Mouse (Mus musculus) embryonic facial prominence, embryonic 11.5 days (tissue): Measurements from ENCODE around the gene Prmt7. TPM values are rescaled to one million over a fixed set of nuclear protein-coding genes. Genes with fewer than 3 reads are reported as not detected.

Source experiments
- ATAC-seq: fragments of 200-750 bp; cut with Nextera tagmentation; replicated peaks from 2 replicates; pipeline ENCODE4 v1.8.0; 2017; ENCODE audit warnings: low read depth; ENCODE audit not compliant: insufficient number of reproducible peaks, low FRiP score, low TSS enrichment
- DNase-seq: peaks from one replicate; pipeline ENCODE4 v3.0.0-alpha.2; 2015; ENCODE audit warnings: low spot score
- H3K27ac ChIP-seq: fragments of 300-500 bp; sonication (generic); replicated peaks from 2 replicates; pipeline ENCODE4 v1.5.1; 2014; ENCODE audit warnings: mild to moderate bottlenecking, low read depth, low read length, control low read depth
- H3K27me3 ChIP-seq: fragments of 300-500 bp; sonication (generic); 2 replicates; pipeline ENCODE4 v1.6.1; 2014; ENCODE audit warnings: mild to moderate bottlenecking, low read length, moderate library complexity, mixed read lengths; ENCODE audit not compliant: control insufficient read depth, insufficient read depth
- H3K36me3 ChIP-seq: fragments of 300-500 bp; sonication (generic); replicated peaks from 2 replicates; pipeline ENCODE4 v1.6.1; 2014; ENCODE audit warnings: low read depth, mild to moderate bottlenecking, low read length, moderate library complexity, mixed read lengths; ENCODE audit not compliant: control insufficient read depth, insufficient read depth
- H3K4me1 ChIP-seq: fragments of 300-500 bp; sonication (generic); 2 replicates; pipeline ENCODE4 v1.6.1; 2014; ENCODE audit warnings: low read length, mixed read lengths; ENCODE audit not compliant: control insufficient read depth, insufficient read depth
- H3K4me2 ChIP-seq: fragments of 300-500 bp; sonication (generic); 2 replicates; pipeline ENCODE4 v1.6.1; 2014; ENCODE audit warnings: low read depth, mild to moderate bottlenecking, control low read depth, low read length, moderate library complexity
- H3K4me3 ChIP-seq: fragments of 300-500 bp; sonication (generic); 2 replicates; pipeline ENCODE4 v1.5.1; 2014; ENCODE audit warnings: low read depth, low read length, control low read depth
- H3K9ac ChIP-seq: fragments of 300-500 bp; sonication (generic); replicated peaks from 2 replicates; pipeline ENCODE4 v1.6.1; 2014; ENCODE audit warnings: mild to moderate bottlenecking, control low read depth, low read length
- H3K9me3 ChIP-seq: fragments of 300-500 bp; sonication (generic); replicated peaks from 2 replicates; pipeline ENCODE4 v1.6.1; 2016; ENCODE audit warnings: mild to moderate bottlenecking, low read length, inconsistent platforms, mixed read lengths; ENCODE audit not compliant: control insufficient read depth
- WGBS: fragments of 180-500 bp; shearing (Covaris S2); extraction: QIAGEN DNeasy Blood & Tissue Kit; methylation state at CpG from one replicate; pipeline ENCODE4 v1.1.7; 2014; 5-methylcytosine and 5-hydroxymethylcytosine counted together
- polyA plus RNA-seq: library from polyadenylated mRNA; unstranded; fragments of >200 nt; fragmentation: Nextera tagmentation; extraction: Ambion mirVana; gene quantifications from 2 replicates; pipeline ENCODE4 v1.2.1, GENCODE M21; 2014

Gene Prmt7
- polyA plus RNA-seq, 1 experiment from 2014 or later, result 62.7 TPM

DNA sequence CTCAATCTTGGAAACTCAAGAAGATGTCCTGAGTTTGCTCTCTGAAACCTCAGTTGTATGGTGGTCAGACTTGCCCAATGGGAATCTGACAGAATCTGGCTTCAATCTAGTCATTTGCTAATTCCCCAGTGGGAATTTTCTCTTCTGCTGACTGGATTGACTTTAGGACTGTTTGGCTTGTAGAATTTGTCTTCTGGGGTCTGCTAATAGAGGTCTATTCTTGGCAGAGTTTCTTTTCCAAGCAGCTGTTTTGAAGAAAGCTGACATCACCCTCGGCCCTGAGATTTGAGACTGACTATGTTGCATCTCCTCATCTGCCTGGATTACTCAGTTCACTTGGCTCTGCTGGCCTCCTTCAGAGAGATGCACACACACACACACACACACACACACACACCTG, 88.1 kb downstream of the Prmt7 start:
- no peak overlapping the region for H3K27ac ChIP-seq
- no peak overlapping the region for H3K4me2 ChIP-seq
- no peaks in the 10 kb centered on the region for H3K4me1 ChIP-seq
- H3K4me3 ChIP-seq, result no peak overlapping the region
- no peaks in the 10 kb centered on the region for H3K27me3 ChIP-seq
- no peak for DNase-seq
- H3K9me3 ChIP-seq, result no peaks in the 10 kb centered on the region
- no peaks in the 10 kb centered on the region for H3K36me3 ChIP-seq
- no peak for ATAC-seq
- H3K9ac ChIP-seq, result no peak overlapping the region
- WGBS, result 85% methylated on average over 1 of the region's 1 CpGs

DNA sequence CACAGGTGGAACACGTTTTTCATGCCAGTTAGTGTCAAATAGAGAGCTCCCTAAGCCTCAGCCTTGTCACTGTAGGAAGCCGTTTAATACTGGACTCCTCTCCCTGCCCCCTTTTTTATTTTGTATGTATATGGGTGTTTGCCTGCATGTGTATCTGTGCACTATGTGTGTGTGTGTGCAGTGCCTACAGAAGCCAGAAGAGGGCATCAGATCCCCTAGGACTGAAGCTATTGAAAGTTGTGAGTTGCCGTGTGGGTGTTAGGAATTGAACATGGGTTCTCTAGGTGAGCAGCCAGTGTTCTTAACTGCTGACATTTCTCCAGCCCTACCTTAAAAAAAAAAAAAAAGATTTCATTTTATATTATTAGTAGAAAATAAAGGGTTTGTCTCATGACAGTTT, 89.0 kb downstream of the Prmt7 start:
- Histone ChIP-seq H3K4me3 (no peak overlapping the region), H3K9ac (no peak overlapping the region), H3K4me1 (no peaks in the 10 kb centered on the region), H3K36me3 (no peaks in the 10 kb centered on the region), H3K27me3 (no peaks in the 10 kb centered on the region), H3K4me2 (no peak overlapping the region), H3K9me3 (no peaks in the 10 kb centered on the region), H3K27ac (no peak overlapping the region)
- no peak for DNase-seq
- no peak for ATAC-seq
- 90% methylated on average over 3 of the region's 3 CpGs for WGBS

DNA sequence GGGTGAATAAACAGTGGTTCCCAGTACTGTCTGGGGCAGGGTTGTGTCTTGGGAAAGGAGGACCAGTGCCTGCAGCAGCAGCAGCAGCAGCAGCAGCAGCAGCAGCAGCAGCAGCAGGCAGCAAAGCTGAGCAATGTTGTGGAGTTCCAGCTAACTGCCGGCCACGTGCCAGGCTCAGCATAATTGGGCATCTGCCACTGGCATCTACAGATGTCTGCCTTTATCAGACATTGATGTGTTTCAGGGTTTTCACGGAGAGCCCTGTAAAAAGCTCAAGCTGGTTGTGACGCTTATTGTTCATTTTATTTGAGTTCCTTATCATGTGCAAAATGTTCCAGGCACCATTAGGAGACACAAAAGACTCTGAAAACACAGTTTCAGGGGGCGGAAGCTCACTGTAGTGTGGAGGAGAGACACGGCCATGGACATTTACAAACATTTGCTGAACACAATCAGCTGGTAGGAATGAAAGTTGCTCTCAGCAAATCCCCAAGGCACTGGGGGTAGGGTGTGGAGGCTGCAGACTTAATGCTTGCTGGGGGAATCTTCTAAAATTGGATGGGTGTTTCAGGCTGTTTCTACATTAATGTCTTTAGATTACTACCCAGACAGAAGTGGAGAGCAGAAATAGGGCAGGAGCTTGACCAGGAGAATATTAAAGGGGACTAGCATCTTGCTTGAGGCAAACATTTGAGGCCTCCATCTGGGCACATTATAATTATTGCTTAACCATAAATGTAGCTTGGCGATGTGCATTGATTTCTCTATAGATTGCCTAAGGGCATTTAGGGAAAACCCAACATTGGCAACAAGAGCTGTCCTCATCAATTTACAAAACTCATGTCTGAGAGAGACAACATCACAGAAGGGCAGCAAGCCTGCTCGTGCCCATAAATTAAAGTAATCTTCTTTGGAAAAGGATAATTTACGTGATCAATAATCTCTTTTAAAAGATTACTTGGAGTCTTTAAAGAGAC, 90.3 kb downstream of the Prmt7 start:
- no peak overlapping the region for H3K27ac ChIP-seq
- H3K9ac ChIP-seq, result no peak overlapping the region
- no peaks in the 10 kb centered on the region for H3K27me3 ChIP-seq
- no peak overlapping the region for H3K4me3 ChIP-seq
- no peaks in the 10 kb centered on the region for H3K4me1 ChIP-seq
- H3K36me3 ChIP-seq, result no peaks in the 10 kb centered on the region
- no peaks in the 10 kb centered on the region for H3K9me3 ChIP-seq
- H3K4me2 ChIP-seq, result no peak overlapping the region
- WGBS, result 73% methylated on average over 9 of the region's 9 CpGs
- no peak for DNase-seq
- no peak for ATAC-seq

Other genes with a start within 250 kb of the Prmt7 start
- gene Slc12a4, start 244.8 kb upstream of the Prmt7 start, polyA plus RNA-seq, result 16.8 and 19.0 TPM in 2 replicates
- gene Dpep3, start 231.5 kb upstream of the Prmt7 start, polyA plus RNA-seq, result not detected in 2 replicates
- gene Dus2, start 219.6 kb upstream of the Prmt7 start, polyA plus RNA-seq, result 17.0 and 17.7 TPM in 2 replicates
- gene Dpep2nb, start 205.0 kb upstream of the Prmt7 start, polyA plus RNA-seq, result not detected in 2 replicates
- 18.7 and 20.5 TPM in 2 replicates for gene Ddx28, start 199.1 kb upstream of the Prmt7 start, polyA plus RNA-seq
- 5.1 and 5.4 TPM in 2 replicates for gene Nfatc3, start 152.1 kb upstream of the Prmt7 start, polyA plus RNA-seq
- gene Esrp2, start 74.0 kb upstream of the Prmt7 start, polyA plus RNA-seq, result 4.1 and 6.7 TPM in 2 replicates
- 6.6 and 8.7 TPM in 2 replicates for gene Pla2g15, start 60.5 kb upstream of the Prmt7 start, polyA plus RNA-seq
- gene Slc7a6, start 42.1 kb upstream of the Prmt7 start, polyA plus RNA-seq, result 82.4 and 90.9 TPM in 2 replicates
- 43.8 and 46.7 TPM in 2 replicates for gene Slc7a6os, start within 50 bp of the Prmt7 start, polyA plus RNA-seq
- gene Smpd3, start 127.1 kb downstream of the Prmt7 start, polyA plus RNA-seq, result 2.0 and 2.9 TPM in 2 replicates
- gene Zfp90, start 204.4 kb downstream of the Prmt7 start, polyA plus RNA-seq, result 33.5 and 34.8 TPM in 2 replicates